Mouse (Mus musculus) olfactory bulb, adult 2 months (tissue): ENCODE data around the gene Kpnb1.

Experiments used
- CTCF ChIP-seq: fragments of 200-500 bp; IDR thresholded peaks from 2 replicates; pipeline ENCODE4 v1.5.1; 2012; ENCODE audit warnings: low read depth, mild to moderate bottlenecking, low read length, moderate library complexity; ENCODE audit not compliant: insufficient read depth
- POLR2A ChIP-seq: fragments of 200-500 bp; IDR thresholded peaks from 2 replicates; pipeline ENCODE4 v1.6.1; 2012; ENCODE audit warnings: mild to moderate bottlenecking, low read depth, low read length, moderate library complexity; ENCODE audit not compliant: insufficient read depth

DNA sequence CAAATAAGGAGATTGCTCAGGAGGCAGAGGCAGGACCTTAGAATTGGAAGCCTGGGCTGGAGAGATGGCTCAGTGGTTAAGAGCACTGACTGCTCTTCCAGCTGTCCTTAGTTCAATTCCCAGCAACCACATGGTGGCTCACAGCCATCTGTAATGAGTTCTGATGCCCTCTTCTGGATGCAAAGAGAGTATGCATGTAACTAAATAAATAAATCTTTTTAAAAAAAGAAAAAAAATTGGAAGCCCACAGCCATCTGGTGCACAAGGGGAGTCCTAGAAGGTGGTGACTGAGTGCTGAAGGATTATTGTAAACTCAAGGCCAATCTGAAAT lies 4.9 kb upstream of the Kpnb1 start:
- TF ChIP-seq POLR2A: no peak
- TF ChIP-seq CTCF: no peak
